Mouse (Mus musculus) cerebellum, adult (tissue): ENCODE measurements around the gene Zfp940.
"Not testable (repeated sequence)": the region's sequence is repeated elsewhere in the genome, so short reads cannot be mapped to it uniquely, and the experiment has no call there.

Source experiments
- ATAC-seq: cut with Nextera tagmentation; 2 replicates; pipeline ENCODE4 v1.9.2; 2017; ENCODE audit warnings: mild to moderate bottlenecking, moderate library complexity, mixed read lengths; ENCODE audit not compliant: insufficient number of reproducible peaks, low FRiP score, low TSS enrichment

Gene Zfp940

DNA sequence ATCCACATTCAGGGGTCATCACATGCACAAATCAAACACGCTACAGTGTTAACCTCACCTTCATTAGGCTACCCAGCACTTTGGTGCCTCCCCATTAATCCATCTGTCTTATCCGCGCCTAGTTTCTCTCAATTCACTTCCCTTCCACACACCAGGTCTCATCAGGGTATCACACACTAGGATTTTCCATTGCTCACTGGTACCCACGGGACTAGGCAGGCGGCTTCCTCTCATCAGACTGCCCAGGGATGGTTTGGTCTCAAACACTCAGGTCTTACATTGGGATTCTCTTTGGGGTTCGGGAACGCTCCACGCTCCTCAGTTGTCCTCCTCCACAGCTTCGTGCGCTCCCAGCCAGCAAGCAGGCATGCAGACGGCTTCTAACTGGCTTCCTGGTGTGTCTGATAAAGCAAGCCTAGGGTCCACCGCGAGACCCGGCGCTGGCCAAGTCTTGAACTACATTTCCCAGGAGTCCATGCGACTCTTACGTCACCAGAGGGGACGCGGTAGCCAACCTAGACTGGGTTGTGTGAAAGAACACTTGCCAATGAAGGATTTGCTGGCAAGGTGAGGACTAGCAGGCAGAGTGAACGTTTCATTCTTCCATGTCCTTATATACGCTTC lies at the start of gene Zfp940:
Gene Zfp940 (minus strand): TSS at position 451 of the 624 bp plus-strand sequence.
- ATAC-seq = peak; percentile 95

DNA sequence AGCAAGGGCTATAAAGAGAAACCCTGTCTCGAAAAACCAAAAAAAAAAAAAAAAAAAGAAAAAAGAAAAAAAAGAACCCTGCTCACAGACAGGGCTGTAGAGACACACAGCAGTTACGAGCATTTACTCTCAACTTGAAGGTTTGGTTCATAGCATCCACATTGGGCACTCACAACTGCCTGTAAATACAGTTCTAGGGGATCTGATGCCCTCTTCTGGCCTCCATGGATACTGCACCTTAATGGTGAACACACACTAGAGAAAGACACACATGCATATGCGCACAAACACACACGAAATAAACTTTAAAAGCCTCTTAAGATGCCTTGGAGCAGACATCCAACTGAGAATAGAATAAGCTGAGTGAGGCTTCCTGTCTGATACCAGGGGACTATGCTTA lies 44.9 kb upstream of the Zfp940 start:
- ATAC-seq = no peak

- ATAC-seq = no peak
These were observed 39.3 kb upstream of the Zfp940 start for GRCm38 (mm10) chr7:29892756-29893155.

- no peak for ATAC-seq
These were observed 37.0 kb upstream of the Zfp940 start for GRCm38 (mm10) chr7:29890501-29890900.

DNA sequence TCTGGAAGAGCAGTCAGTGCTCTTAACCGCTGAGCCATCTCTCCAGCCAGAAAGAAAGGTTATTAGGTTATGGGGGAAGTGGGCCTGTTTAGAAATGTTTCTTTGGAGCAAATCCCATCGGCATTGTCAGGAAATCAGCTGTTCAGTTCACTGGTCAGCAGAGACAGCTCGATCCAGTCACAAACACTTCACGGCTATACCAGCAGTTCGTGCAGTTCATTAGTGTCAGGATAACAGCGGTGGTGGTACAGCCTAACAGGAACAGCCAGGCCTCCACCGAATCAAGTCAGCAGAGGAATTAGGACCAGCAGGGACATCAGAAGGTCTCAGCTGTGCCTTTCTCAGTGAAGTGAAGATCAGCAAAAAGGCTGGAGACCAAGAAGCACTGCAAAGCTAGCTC lies 27.4 kb upstream of the Zfp940 start:
- ATAC-seq = no peak

DNA sequence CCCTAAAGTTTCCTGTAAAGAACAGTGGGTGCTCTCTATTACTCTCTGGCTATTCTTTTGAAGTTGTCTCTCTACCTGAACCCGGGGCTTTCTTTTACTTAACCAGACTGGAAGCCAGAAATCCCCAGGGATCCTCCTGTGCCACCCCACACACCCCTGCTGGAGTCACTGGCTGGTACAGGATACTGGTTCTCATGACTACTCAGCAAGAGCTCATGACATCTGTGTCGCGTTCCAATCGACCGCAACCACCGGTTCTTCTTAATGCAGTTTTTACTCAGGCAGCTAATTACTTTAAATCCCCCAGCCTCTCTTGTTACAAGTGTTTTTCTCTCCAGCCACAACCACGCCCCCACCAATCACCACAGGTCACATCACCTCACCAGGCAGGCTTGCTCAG lies 26.6 kb upstream of the Zfp940 start:
- ATAC-seq = no peak

DNA sequence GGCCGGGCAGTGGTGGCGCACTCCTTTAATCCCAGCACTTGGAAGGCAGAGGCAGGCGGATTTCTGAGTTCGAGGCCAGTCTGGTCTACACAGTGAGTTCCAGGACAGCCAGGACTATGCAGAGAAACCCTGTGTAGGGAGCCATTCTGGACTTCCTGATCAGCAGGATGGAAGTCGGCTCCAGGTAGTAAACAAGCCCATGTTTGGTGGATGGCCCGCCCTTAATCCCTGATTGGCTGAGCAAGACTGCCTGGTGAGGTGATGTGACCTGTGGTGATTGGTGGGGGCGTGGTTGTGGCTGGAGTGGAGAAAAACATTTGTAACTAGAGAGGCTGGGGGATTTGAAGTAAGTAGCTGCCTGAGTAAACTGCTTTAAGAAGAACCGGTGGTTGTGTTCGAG lies 24.1 kb upstream of the Zfp940 start:
- ATAC-seq = not testable (repeated sequence)

- ATAC-seq = no peak
These were observed 20.8 kb upstream of the Zfp940 start for GRCm38 (mm10) chr7:29874256-29874655.

- ATAC-seq = no peak
These were observed 8.2 kb upstream of the Zfp940 start for GRCm38 (mm10) chr7:29861660-29862059.

GRCm38 (mm10) chr7:29859532-29860517 lies 6.4 kb upstream of the Zfp940 start, which contains the start of gene Zfp420:
Gene Zfp420 (plus strand): TSS chr7:29859979.
- ATAC-seq = peak; percentile 99

GRCm38 (mm10) chr7:29852831-29853218 lies 644 bp downstream of the Zfp940 start:
- ATAC-seq = no peak

GRCm38 (mm10) chr7:29844616-29845015 lies 8.9 kb downstream of the Zfp940 start:
- ATAC-seq = no peak

DNA sequence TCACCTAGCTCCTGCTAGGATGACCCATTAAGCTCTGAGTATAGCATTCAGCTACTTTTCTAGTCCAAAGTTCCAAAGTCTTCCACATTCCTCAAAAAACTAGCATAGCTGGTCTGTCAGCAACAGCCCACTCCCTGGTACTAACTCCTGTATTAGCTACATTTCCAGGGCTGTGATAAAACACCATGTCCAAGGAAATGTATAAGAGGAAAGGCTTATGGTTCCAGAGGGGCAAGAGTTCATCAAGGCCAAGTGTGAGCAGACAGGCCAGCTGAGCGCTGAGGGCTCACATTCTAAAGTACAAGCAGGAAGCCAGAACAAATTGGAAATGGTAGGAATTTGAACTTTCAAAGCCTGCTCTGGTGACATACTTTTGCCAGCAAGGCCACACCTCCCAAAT lies 11.4 kb downstream of the Zfp940 start:
- ATAC-seq = no peak

- no peak for ATAC-seq
These were observed 14.2 kb downstream of the Zfp940 start for GRCm38 (mm10) chr7:29839256-29839655.

DNA sequence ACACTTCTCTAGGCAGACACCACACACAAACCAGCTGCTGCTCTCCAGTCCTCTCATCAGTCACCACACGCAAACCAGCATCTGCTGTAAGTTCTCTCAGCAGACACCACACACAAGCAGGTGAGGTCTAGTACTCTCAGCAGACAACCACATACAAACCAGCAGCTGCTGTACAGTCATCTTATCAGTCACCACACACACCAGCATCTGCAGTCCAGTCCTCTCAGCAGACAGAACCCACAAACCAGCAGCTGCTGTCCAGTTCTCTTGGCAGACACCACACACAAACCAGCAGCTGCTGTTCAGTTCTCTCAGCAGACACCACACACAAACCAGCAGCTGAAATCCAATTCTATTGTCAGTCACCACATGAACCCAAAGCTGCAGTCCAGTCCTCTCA lies 16.7 kb downstream of the Zfp940 start:
- no peak for ATAC-seq

- no peak for ATAC-seq
These were observed 23.7 kb downstream of the Zfp940 start for GRCm38 (mm10) chr7:29829804-29830203.

GRCm38 (mm10) chr7:29828001-29828400 lies 25.5 kb downstream of the Zfp940 start:
- no peak for ATAC-seq

DNA sequence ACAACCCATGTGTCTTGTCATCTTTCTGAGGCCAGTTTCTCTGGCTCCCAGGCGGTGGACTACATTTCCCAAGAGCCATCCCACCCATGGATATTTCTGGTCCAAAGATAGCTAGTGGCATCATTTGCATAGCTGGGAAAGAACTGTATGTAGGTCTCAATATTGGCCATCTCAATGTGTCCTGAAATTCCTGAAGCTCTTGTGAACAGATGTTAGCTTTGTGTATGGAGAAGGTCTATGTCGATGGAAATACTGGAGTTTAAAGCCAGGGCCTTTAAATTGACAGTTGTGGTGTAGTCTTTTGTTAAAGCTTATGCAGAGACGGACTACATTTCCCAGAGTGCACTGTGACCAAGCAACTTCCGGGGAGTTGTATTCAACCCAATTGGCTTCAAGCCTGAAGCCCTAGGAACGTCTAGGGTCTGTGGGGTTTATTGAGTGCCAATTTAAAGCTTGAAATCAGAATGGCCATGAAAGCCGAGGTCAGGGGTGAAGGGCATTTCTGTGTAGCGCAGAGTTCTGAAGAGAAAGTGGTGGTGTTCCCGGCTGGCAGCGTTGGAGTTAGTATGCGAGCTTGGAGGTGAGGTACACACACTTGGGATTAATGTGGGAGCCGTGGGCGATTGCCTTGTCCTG lies 34.7 kb downstream of the Zfp940 start:
- ATAC-seq = peak; percentile 57; the same call in 1 of the 2 replicates

- peak; percentile 97 for ATAC-seq
These were observed 37.5 kb downstream of the Zfp940 start, which contains the start of gene Zfp790 for GRCm38 (mm10) chr7:29815910-29816429. Gene Zfp790 (plus strand): TSS chr7:29816114.

GRCm38 (mm10) chr7:29815061-29815784 lies 38.2 kb downstream of the Zfp940 start:
- 0 out of 2 replicates have a peak, but pooled peaks have one; percentile 11 for ATAC-seq
